Mouse (Mus musculus) olfactory bulb, adult 2 months (tissue): ENCODE results near the gene Dld. TPM values are rescaled to one million over a fixed set of nuclear protein-coding genes. Genes with fewer than 3 reads are reported as not detected.

Experiments
- H3K27ac ChIP-seq: fragments of 200-500 bp; 2 replicates; pipeline ENCODE4 v1.5.1; 2012; ENCODE audit warnings: low read depth, low read length; ENCODE audit not compliant: insufficient read depth
- H3K4me1 ChIP-seq: fragments of 200-500 bp; 2 replicates; pipeline ENCODE4 v1.6.1; 2012; ENCODE audit warnings: low read length; ENCODE audit not compliant: control insufficient read depth, insufficient read depth
- H3K4me3 ChIP-seq: fragments of 200-500 bp; 2 replicates; pipeline ENCODE4 v1.5.1; 2012; ENCODE audit warnings: mild to moderate bottlenecking, low read depth, low read length, moderate library complexity; ENCODE audit not compliant: insufficient read depth
- CTCF ChIP-seq: fragments of 200-500 bp; IDR thresholded peaks from 2 replicates; pipeline ENCODE4 v1.5.1; 2012; ENCODE audit warnings: low read depth, mild to moderate bottlenecking, low read length, moderate library complexity; ENCODE audit not compliant: insufficient read depth
- POLR2A ChIP-seq: fragments of 200-500 bp; IDR thresholded peaks from 2 replicates; pipeline ENCODE4 v1.6.1; 2012; ENCODE audit warnings: mild to moderate bottlenecking, low read depth, low read length, moderate library complexity; ENCODE audit not compliant: insufficient read depth
- WGBS: fragments of 180-500 bp; shearing (Covaris S2); methylation state at CpG from one replicate; pipeline ENCODE4 v1.1.7; 2018; 5-methylcytosine and 5-hydroxymethylcytosine counted together
- polyA plus RNA-seq: library from polyadenylated mRNA; stranded (reverse); fragments of >200 nt; gene quantifications from 2 replicates; pipeline ENCODE4 v1.2.4, GENCODE M21; 2012; ENCODE audit warnings: low replicate concordance; ENCODE audit not compliant: missing spikeins, insufficient read depth, insufficient read length

Gene Dld
- not detected in 2 replicates for polyA plus RNA-seq

- no peaks in the 10 kb centered on the region for H3K4me1 ChIP-seq
- whole genome bisulfite sequencing: 5% methylated on average over 66 of the region's 66 CpGs
- TF ChIP-seq POLR2A: peak; percentile 59
- TF ChIP-seq CTCF: no peak
- H3K4me3 ChIP-seq: peak within 1 kb of the TSS; percentile 74
- H3K27ac ChIP-seq: peak within 1 kb of the TSS; percentile 74; the same call in 1 of the 2 replicates
These were observed at the start of gene Dld for GRCm38 (mm10) chr12:31350944-31351928. Gene Dld (minus strand): TSS chr12:31351453.

DNA sequence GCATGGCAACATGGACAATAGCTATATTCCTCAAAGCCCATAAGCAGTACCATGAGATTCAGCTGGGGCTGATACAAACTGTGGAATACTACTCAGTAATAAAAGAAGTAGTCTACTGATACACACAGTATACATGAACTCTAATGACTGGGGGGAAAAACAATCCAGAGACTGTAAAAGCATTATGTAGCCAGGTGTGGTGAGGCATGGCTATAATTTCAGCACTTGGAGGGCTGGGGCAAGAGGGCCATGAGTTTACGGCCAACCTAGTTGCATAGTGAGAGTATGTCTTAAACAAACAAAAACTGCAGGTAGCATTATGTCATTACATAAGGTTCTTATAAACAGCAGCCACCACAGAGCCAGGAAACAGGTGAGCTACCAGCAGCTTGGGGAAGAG lies 49.6 kb upstream of the Dld start:
- 79% methylated on average over 1 of the region's 1 CpGs for WGBS
- Histone ChIP-seq H3K27ac (no peak overlapping the region), H3K4me1 (no peaks in the 10 kb centered on the region), H3K4me3 (no peak overlapping the region)
- TF ChIP-seq POLR2A (no peak), CTCF (no peak)

DNA sequence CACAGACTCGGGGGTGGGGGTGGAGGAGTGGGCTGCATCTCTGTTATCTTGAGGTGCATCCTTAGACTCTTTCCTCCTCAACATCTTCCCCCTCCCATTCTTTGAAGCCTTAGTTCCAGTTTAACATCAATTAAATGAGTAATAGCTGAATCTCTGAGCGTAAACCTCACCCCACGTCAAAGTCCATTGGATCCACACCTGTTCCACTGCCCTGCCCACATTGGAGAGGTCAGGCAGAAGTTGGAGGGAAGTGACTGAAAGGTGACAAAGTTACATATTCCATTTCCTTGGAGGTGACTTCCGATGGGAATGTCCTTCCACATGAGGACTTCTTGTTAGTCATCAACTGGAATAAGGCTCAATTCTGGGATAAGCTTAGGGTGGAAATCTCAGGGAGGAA lies 46.5 kb upstream of the Dld start:
- Histone ChIP-seq H3K27ac (no peak overlapping the region), H3K4me3 (no peak overlapping the region), H3K4me1 (no peaks in the 10 kb centered on the region)
- TF ChIP-seq CTCF (no peak), POLR2A (no peak)
- WGBS: 91% methylated on average over 4 of the region's 4 CpGs

GRCm38 (mm10) chr12:31395895-31396294 lies 44.6 kb upstream of the Dld start:
- no peaks in the 10 kb centered on the region for H3K4me1 ChIP-seq
- H3K27ac ChIP-seq: no peak overlapping the region
- WGBS: 87% methylated on average over 1 of the region's 1 CpGs
- TF ChIP-seq CTCF (no peak), POLR2A (no peak)
- no peak overlapping the region for H3K4me3 ChIP-seq

GRCm38 (mm10) chr12:31391696-31392095 lies 40.4 kb upstream of the Dld start:
- Histone ChIP-seq H3K4me3 (no peak overlapping the region), H3K4me1 (no peaks in the 10 kb centered on the region), H3K27ac (no peak overlapping the region)
- TF ChIP-seq CTCF: no peak
- TF ChIP-seq POLR2A: no peak
- WGBS: 94% methylated on average over 12 of the region's 12 CpGs

DNA sequence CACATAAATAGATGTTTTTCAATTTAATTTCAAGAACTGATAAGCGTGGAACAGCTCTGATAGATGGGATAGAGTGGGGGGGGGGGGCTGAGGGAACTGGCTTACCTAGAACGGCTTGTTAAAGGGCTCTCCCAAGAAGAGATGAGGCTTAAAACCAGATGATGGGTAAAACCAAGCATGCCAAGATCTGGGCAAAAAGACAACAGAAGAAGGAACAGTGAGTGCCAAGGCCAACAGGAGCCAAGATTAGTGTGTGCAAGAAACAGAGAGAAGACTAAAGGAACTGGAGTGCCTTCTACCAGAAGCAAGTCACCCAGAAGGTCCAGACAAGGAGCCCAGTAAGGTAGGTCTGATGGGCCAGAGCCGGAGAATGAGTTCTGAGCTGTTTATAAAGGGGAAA lies 39.3 kb upstream of the Dld start, which contains the start of gene Slc26a3:
Gene Slc26a3, plus strand, starts transcription at position 301 of the 400 bp plus-strand sequence.
- Histone ChIP-seq H3K4me3 (no peak within 1 kb of the TSS), H3K27ac (no peak within 1 kb of the TSS), H3K4me1 (no peaks in the 10 kb centered on the region)
- TF ChIP-seq POLR2A (no peak), CTCF (no peak)
- WGBS: 87% methylated on average over 3 of the region's 3 CpGs

DNA sequence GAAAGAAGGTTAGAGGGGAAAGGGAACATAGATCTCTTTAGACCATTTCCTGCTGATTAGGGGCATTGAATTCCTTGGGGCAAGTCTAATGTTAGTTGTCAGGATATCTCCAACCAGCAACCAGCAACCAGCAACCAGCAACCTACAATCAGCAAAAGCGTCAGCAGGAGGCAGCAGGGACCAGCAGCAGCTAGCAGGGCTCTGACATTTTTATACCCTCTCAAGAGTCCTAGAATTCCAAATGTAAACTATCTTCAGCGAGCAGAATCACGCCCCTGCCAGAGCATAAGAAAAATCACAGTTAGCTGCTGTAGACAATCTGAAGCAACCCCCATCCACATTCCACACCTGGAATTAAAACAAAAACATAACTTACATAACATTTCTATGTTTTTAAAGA lies 36.0 kb upstream of the Dld start:
- Histone ChIP-seq H3K4me3 (no peak overlapping the region), H3K4me1 (no peaks in the 10 kb centered on the region), H3K27ac (no peak overlapping the region)
- TF ChIP-seq POLR2A (no peak), CTCF (no peak)
- 66% methylated on average over 3 of the region's 3 CpGs for WGBS

- H3K4me1 ChIP-seq: no peaks in the 10 kb centered on the region
- no peak overlapping the region for H3K27ac ChIP-seq
- TF ChIP-seq POLR2A (no peak), CTCF (no peak)
- H3K4me3 ChIP-seq: no peak overlapping the region
- WGBS: 69% methylated on average over 2 of the region's 2 CpGs
These were observed 31.2 kb upstream of the Dld start for GRCm38 (mm10) chr12:31382451-31382850.

GRCm38 (mm10) chr12:31380878-31381277 lies 29.6 kb upstream of the Dld start:
- TF ChIP-seq CTCF: no peak
- no peak for TF ChIP-seq POLR2A
- H3K4me1 ChIP-seq: 0 out of 2 replicates have a peak, but pooled peaks cover 2% of the 10 kb centered on the region
- WGBS: 34% methylated on average over 2 of the region's 2 CpGs

More at GRCm38 (mm10) chr12:31380878-31381277, 29.6 kb upstream of the Dld start:
- Histone ChIP-seq H3K27ac (no peak overlapping the region), H3K4me3 (no peak overlapping the region)
